Mouse (Mus musculus) lung, embryonic 14.5 days (tissue): Measurements from ENCODE around the gene En1. TPM values are rescaled to one million over a fixed set of nuclear protein-coding genes. Genes with fewer than 3 reads are reported as not detected.

Experiments
- ATAC-seq: fragments of 200-750 bp; cut with Nextera tagmentation; 2 replicates; pipeline ENCODE4 v1.8.0; 2017; ENCODE audit warnings: mild to moderate bottlenecking, moderate TSS enrichment, moderate library complexity; ENCODE audit not compliant: insufficient read depth
- DNase-seq: peaks from one replicate; pipeline ENCODE4 v3.0.0-alpha.2; 2015
- H3K27ac ChIP-seq: fragments of 300-500 bp; sonication (generic); 2 replicates; pipeline ENCODE4 v1.5.1; 2014; ENCODE audit warnings: low read depth, mild to moderate bottlenecking, moderate library complexity
- H3K27me3 ChIP-seq: fragments of 300-500 bp; sonication (generic); 2 replicates; pipeline ENCODE4 v1.6.1; 2014; ENCODE audit warnings: low read length, control low read depth; ENCODE audit not compliant: insufficient read depth
- H3K36me3 ChIP-seq: fragments of 300-500 bp; sonication (generic); 2 replicates; pipeline ENCODE4 v1.6.1; 2014; ENCODE audit warnings: control low read depth; ENCODE audit not compliant: insufficient read depth
- H3K4me1 ChIP-seq: fragments of 300-500 bp; sonication (generic); 2 replicates; pipeline ENCODE4 v1.6.1; 2014; ENCODE audit warnings: antibody characterized with exemption, control low read depth; ENCODE audit not compliant: insufficient read depth
- H3K4me2 ChIP-seq: fragments of 300-500 bp; sonication (generic); 2 replicates; pipeline ENCODE4 v1.6.1; 2014; ENCODE audit warnings: mild to moderate bottlenecking
- H3K4me3 ChIP-seq: fragments of 300-500 bp; sonication (generic); 2 replicates; pipeline ENCODE4 v1.5.1; 2014; ENCODE audit warnings: low read depth, low read length
- H3K9ac ChIP-seq: fragments of 300-500 bp; sonication (generic); 2 replicates; pipeline ENCODE4 v1.6.1; 2014
- H3K9me3 ChIP-seq: fragments of 300-500 bp; sonication (generic); 2 replicates; pipeline ENCODE4 v1.6.1; 2016; ENCODE audit warnings: low read depth, low read length, control low read depth
- CTCF ChIP-seq: IDR thresholded peaks from 2 replicates; pipeline ENCODE4 v1.5.1; 2016; ENCODE audit warnings: antibody characterized with exemption, low read depth
- WGBS: fragments of 180-500 bp; shearing (Covaris S2); extraction: QIAGEN DNeasy Blood & Tissue Kit; methylation state at CpG from one replicate; pipeline ENCODE4 v1.1.7; 2014; 5-methylcytosine and 5-hydroxymethylcytosine counted together
- polyA plus RNA-seq: library from polyadenylated mRNA; unstranded; fragments of >200 nt; fragmentation: Nextera tagmentation; extraction: Ambion mirVana; gene quantifications from 2 replicates; pipeline ENCODE4 v1.2.1, GENCODE M21; 2014

Gene En1
- polyA plus RNA-seq, 1 experiment from 2014 or later: not detected

DNA sequence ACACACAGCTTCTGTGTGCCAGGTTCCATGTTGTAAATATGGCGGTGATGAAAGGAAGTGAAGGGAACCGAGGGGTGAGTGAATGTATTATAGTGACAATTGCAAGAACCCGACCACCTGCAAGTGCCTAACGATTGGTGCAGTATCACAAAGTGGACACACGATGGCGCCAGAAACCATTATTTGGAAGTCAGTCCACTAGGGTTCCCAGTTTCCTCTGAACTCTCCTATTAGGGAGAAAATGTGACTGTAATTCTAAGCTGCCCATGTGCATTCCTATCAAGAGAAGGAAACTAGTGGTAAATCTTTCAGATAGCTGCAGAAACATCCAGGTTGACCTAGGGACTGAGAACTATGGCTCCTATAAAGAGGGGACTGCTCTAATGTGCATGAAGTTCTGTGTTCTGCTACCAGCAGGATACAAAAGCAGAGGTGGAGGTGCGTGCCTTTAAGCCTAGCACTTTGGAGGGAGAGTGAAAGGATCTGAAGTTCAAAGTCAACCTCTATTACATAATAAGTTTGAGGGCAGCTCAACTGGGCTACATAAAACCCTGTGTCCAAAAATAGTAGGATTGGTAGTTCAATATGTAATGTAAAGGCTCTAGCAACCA is 15.6 kb upstream of the En1 start:
- Histone ChIP-seq H3K4me3 (no peak overlapping the region), H3K9me3 (no peaks in the 10 kb centered on the region), H3K36me3 (no peaks in the 10 kb centered on the region), H3K4me2 (no peak overlapping the region), H3K27me3 (peaks cover 15% of the 10 kb centered on the region; the same call in 1 of the 2 replicates), H3K4me1 (no peaks in the 10 kb centered on the region), H3K27ac (no peak overlapping the region), H3K9ac (no peak overlapping the region)
- 0 out of 2 replicates have a peak, but pooled peaks have one; percentile 46 for ATAC-seq
- TF ChIP-seq CTCF: peak; percentile 89
- WGBS: 10% methylated on average over 7 of the region's 7 CpGs
- peak; percentile 92 for DNase-seq

DNA sequence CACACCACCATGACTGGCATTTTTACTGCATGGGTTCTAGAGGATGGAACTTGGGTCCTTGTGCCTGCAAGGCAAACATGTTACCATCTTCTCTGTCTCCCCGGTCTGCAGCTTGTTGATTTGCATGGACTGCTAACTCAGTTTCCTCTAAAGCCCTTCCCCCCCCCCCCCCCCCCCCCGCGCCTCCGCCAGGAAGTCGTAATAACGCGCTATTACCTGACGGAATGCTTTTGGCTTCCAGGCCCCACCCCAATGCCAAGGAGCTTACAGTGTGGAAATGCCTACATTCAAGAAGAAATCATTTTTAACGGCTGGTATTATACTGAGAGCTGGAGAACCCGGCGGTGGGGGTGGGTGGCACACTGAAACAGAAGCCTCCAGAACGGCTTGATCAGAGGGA is 14.8 kb upstream of the En1 start:
- 45% methylated on average over 11 of the region's 12 CpGs for WGBS
- H3K4me2 ChIP-seq: no peak overlapping the region
- no peaks in the 10 kb centered on the region for H3K9me3 ChIP-seq
- no peaks in the 10 kb centered on the region for H3K4me1 ChIP-seq
- H3K9ac ChIP-seq: no peak overlapping the region
- ATAC-seq (no peak), DNase-seq (no peak)
- TF ChIP-seq CTCF: no peak
- no peak overlapping the region for H3K4me3 ChIP-seq
- peaks cover 22% of the 10 kb centered on the region for H3K27me3 ChIP-seq
- H3K27ac ChIP-seq: no peak overlapping the region
- H3K36me3 ChIP-seq: no peaks in the 10 kb centered on the region

DNA sequence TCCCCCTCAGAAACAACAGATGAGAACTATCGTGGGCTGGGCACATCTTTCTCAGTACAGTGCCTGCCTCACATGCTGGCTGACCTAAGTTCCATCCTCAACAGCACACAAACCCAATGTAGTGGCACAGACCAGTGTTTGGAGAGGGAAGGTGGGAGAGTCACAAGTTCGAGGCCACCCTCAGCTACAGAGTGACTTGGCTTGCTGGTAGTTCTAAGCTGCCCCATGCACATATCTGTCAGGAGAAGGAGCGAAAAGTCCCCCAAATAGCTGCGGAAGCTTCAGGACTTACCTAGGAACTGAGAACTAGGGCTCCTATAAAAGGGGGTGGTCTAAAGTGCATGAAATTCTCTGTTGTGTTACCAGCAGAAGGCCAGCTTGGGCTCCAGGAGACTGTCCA is 14.3 kb upstream of the En1 start:
- Histone ChIP-seq H3K27me3 (peaks cover 27% of the 10 kb centered on the region), H3K9me3 (no peaks in the 10 kb centered on the region)
- 66% methylated on average over 4 of the region's 4 CpGs for WGBS

DNA sequence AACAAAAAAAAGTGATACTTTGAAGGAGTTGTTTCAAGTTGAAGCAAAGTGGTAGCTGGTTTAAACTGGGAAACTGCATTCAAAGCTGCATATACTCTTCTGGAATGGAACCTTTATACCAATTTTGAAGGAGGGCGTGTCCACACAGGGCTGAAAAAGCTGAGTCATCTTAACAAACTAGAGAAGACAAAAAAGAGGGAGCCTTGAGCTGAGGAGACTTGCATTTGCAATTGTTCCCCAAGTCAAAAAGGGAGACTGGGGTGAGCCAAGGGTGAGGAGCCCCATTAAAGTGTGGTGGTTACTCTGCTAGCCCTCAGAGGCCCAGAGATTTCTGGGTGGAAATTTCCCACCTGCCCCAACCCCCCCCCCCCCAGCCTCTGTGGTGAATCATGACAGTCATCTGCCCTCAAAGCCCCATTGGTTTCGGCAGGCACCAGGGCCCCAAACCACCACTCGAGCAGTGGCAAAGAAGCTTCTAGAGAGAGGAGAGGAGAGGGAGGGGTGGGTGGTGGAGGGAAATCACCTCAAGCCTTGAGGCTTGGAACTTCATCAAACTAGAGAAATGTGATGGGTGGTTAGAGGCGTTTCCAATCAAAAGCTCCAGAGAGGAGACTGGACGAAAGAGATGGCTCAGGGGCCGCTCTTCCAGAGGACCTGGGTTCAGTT is 13.7 kb upstream of the En1 start:
- ATAC-seq: no peak
- 65% methylated on average over 6 of the region's 6 CpGs for WGBS
- Histone ChIP-seq H3K27me3 (peaks cover 33% of the 10 kb centered on the region), H3K4me2 (no peak overlapping the region), H3K27ac (no peak overlapping the region), H3K36me3 (no peaks in the 10 kb centered on the region), H3K9ac (no peak overlapping the region), H3K4me1 (no peaks in the 10 kb centered on the region), H3K4me3 (no peak overlapping the region), H3K9me3 (no peaks in the 10 kb centered on the region)
- no peak for TF ChIP-seq CTCF
- no peak for DNase-seq

More for the DNA sequence above, 14.3 kb upstream of the En1 start:
- Histone ChIP-seq H3K27ac (no peak overlapping the region), H3K36me3 (no peaks in the 10 kb centered on the region), H3K4me3 (no peak overlapping the region), H3K4me2 (no peak overlapping the region), H3K9ac (no peak overlapping the region), H3K4me1 (no peaks in the 10 kb centered on the region)
- ATAC-seq (no peak), DNase-seq (no peak)
- no peak for TF ChIP-seq CTCF

DNA sequence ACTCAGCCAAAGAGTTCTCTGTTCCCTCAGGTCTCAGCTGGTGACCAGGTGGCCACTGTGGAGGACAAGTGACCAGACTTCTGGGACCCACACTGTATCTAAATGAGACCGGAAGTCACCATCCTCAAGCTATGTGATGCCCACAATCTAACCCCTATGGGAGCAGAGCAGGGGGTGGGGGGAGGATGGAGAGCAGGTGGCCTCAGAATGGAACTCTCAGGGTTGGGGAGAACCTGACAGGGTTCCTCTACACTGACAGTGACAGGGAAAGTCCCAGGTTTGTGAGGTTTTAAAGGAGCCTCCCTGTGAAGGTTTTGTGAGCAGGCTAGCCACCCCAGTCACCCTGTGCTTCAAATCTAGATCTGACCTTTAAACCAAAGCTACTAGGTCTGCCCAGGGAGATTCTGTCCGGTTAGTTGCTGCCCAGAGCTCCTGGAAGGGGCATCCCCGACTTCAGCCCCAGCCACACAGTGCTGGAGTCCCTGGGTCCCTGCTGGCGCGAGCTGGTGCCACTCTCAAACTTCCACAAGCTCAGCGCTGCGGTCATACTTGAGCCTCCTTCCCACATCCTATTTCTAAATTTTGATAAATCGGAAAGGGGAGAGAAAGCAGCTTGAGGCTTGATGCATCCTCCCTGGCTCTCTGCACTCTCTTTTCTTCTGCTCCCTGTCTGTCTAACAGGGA is 8.8 kb upstream of the En1 start:
- ATAC-seq (no peak), DNase-seq (no peak)
- Histone ChIP-seq H3K4me1 (no peaks in the 10 kb centered on the region), H3K9ac (no peak overlapping the region), H3K36me3 (no peaks in the 10 kb centered on the region), H3K4me3 (no peak overlapping the region), H3K4me2 (no peak overlapping the region), H3K27me3 (peaks cover 79% of the 10 kb centered on the region), H3K27ac (no peak overlapping the region), H3K9me3 (no peaks in the 10 kb centered on the region)
- 12% methylated on average over 8 of the region's 8 CpGs for WGBS
- TF ChIP-seq CTCF: no peak

DNA sequence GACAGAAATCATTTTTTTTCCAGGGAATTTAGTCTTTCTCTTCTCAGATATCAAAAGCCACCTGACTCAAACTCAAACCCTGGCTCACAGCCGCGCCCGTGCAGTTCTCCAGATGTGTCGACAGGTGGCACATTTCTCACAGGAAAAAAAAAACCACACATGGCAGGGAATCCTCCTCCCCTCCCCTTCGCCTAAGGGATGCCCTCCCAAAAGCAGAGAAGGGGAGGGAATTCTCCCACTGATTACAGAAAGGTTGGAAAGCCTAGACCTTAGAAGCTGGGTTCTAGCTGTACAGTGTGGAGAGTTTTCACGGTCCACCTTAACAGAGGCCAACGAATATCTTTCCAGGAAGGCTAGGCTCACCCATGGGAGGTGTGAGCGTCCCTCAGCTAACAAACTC is 7.6 kb upstream of the En1 start:
- H3K27me3 ChIP-seq: peaks cover 91% of the 10 kb centered on the region
- ATAC-seq: no peak
- H3K4me3 ChIP-seq: no peak overlapping the region
- 2% methylated on average over 8 of the region's 8 CpGs for WGBS
- H3K9ac ChIP-seq: no peak overlapping the region
- H3K4me1 ChIP-seq: no peaks in the 10 kb centered on the region
- TF ChIP-seq CTCF: peak; percentile 64
- H3K36me3 ChIP-seq: no peaks in the 10 kb centered on the region
- peak; percentile 68 for DNase-seq
- no peak overlapping the region for H3K27ac ChIP-seq
- H3K9me3 ChIP-seq: no peaks in the 10 kb centered on the region
- no peak overlapping the region for H3K4me2 ChIP-seq
